In the genomic region with DNA sequence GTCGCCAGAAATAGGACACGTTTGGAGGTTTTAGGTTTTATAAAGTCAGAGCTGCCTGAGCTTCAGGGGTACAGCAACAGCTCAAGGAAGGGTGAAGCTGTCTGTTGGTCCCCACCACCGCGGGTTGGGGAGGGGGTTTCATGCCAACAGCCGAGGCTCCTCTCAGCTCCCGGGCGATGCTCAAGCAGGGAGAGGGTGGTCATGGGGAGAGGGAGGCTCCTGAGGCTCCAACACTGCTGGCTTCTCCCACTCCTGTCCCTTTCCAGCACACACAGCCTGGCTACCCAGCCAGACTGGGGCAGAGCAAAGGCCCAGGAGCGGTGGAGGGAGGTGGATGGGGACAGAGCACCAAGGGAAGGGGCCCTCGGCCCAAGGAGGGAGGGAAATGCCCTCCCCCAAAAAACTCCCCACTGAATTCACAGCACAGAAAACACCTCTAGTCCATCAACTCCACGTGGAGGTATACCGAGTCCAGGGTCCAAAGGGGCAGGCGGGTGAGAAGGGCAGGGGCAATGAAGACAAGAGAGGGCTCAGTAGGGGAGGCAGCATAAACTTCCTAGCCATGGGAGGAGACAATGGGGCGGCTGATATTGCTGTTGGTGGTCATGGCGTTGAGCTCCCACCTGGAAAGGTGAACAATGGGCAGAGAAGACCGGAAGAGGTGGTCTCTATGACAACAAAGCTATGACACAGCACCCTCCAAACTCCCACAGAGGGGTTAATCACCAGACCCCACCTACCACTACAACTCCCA, we compare ENCODE assay signal across 8 mouse cellular contexts. TPM values are rescaled to one million over a fixed set of nuclear protein-coding genes. Genes with fewer than 3 reads are reported as not detected.
DNase-seq lines count a peak whose midpoint lies in the region; ATAC-seq and TF ChIP-seq lines count a peak whose summit lies in the region.

No protein-coding gene starts in this region.

- H3K4me1 ChIP-seq in embryonic facial prominence, embryonic 13.5 days, result peaks cover 40% of the 10 kb centered on the region
- peaks cover 34% of the 10 kb centered on the region for H3K4me1 ChIP-seq in intestine, embryonic 15.5 days (replicated peaks)
- peaks cover 22% of the 10 kb centered on the region for H3K4me1 ChIP-seq in neural tube, embryonic 14.5 days (ENCODE audit: control insufficient read depth, insufficient read depth, low read length)

- peak; percentile 49; the same call in 1 of the 2 replicates for ATAC-seq in embryonic facial prominence, embryonic 13.5 days (ENCODE audit: insufficient number of reproducible peaks, insufficient read depth, low FRiP score, low TSS enrichment, low read depth)
- peak; percentile 44 for ATAC-seq in intestine, embryonic 15.5 days
- ATAC-seq in neural tube, embryonic 14.5 days (ENCODE audit: low read depth), result peak; percentile 36

- peaks cover 60% of the 10 kb centered on the region for H3K36me3 ChIP-seq in embryonic facial prominence, embryonic 13.5 days
- H3K36me3 ChIP-seq in intestine, embryonic 15.5 days, result peaks cover 38% of the 10 kb centered on the region
- H3K36me3 ChIP-seq in neural tube, embryonic 14.5 days (ENCODE audit: control insufficient read depth, insufficient read depth, low read length), result peaks cover 38% of the 10 kb centered on the region

- 14% methylated on average over 15 of the region's 15 CpGs for WGBS in embryonic facial prominence, embryonic 13.5 days
- WGBS in intestine, embryonic 15.5 days, result 25% methylated on average over 15 of the region's 15 CpGs
- 11% methylated on average over 14 of the region's 15 CpGs for whole genome bisulfite sequencing in neural tube, embryonic 14.5 days

- peak overlapping the region; percentile 95 for H3K4me3 ChIP-seq in layer of hippocampus, adult 2 months
- peak overlapping the region; percentile 84 for H3K4me3 ChIP-seq in embryonic facial prominence, embryonic 13.5 days
- H3K4me3 ChIP-seq in intestine, embryonic 15.5 days (replicated peaks), result peak overlapping the region; percentile 77
- peak overlapping the region; percentile 78 for H3K4me3 ChIP-seq in neural tube, embryonic 14.5 days (ENCODE audit: low read depth, low read length)

- peak overlapping the region; percentile 85 for H3K4me2 ChIP-seq in embryonic facial prominence, embryonic 13.5 days
- H3K4me2 ChIP-seq in intestine, embryonic 15.5 days (replicated peaks), result peak overlapping the region; percentile 76
- H3K4me2 ChIP-seq in neural tube, embryonic 14.5 days (ENCODE audit: low read depth, low read length), result peak overlapping the region; percentile 95

- no peak for DNase-seq in layer of hippocampus, adult 2 months (ENCODE audit: low spot score in 2 of 2)
- DNase-seq in layer of hippocampus, adult 8-10 months (ENCODE audit: low spot score in 2 of 2), result no peak
- no peak for DNase-seq in right cerebral cortex, postnatal 14 days
- DNase-seq in adrenal gland, postnatal 4 days (ENCODE audit: low spot score in 2 of 2), result no peak
- DNase-seq in c-Kit-positive CD71-positive TER-119-positive erythroid progenitor cells, embryonic 14.5 days (ENCODE audit: low spot score), result no peak

- no peaks in the 10 kb centered on the region for H3K9me3 ChIP-seq in embryonic facial prominence, embryonic 13.5 days
- H3K9me3 ChIP-seq in intestine, embryonic 15.5 days, result no peaks in the 10 kb centered on the region
- H3K9me3 ChIP-seq in neural tube, embryonic 14.5 days (ENCODE audit: control insufficient read depth, low read length), result no peaks in the 10 kb centered on the region

- H3K27ac ChIP-seq in layer of hippocampus, adult 2 months, result peak overlapping the region; percentile 82
- peak overlapping the region; percentile 98 for H3K27ac ChIP-seq in embryonic facial prominence, embryonic 13.5 days
- H3K27ac ChIP-seq in intestine, embryonic 15.5 days, result peak overlapping the region; percentile 62
- peak overlapping the region; percentile 57 for H3K27ac ChIP-seq in neural tube, embryonic 14.5 days (ENCODE audit: low read depth, low read length)

- H3K27me3 ChIP-seq in embryonic facial prominence, embryonic 13.5 days, result no peaks in the 10 kb centered on the region
- no peaks in the 10 kb centered on the region for H3K27me3 ChIP-seq in intestine, embryonic 15.5 days (replicated peaks)
- no peaks in the 10 kb centered on the region for H3K27me3 ChIP-seq in neural tube, embryonic 14.5 days (ENCODE audit: control insufficient read depth, insufficient read depth, low read length)

- peak overlapping the region; percentile 83 for H3K9ac ChIP-seq in embryonic facial prominence, embryonic 13.5 days
- peak overlapping the region; percentile 45 for H3K9ac ChIP-seq in intestine, embryonic 15.5 days
- H3K9ac ChIP-seq in neural tube, embryonic 14.5 days (replicated peaks; ENCODE audit: low read depth, low read length), result peak overlapping the region; percentile 68

- TF ChIP-seq CTCF in layer of hippocampus, adult 2 months (conservative IDR thresholded peaks at IDR 0.05), result no peak

RNA-seq across cellular contexts. Expression of a gene that starts 0.6 kb away (rescaled TPM):
- total RNA-seq in layer of hippocampus, adult 2 months (2021), result 10 to 100 TPM; 15.8 to 16.8 TPM
- total RNA-seq in layer of hippocampus, adult 8-10 months (2022), result 10 to 100 TPM; 12.1 to 20.5 (median 17.0) TPM
- 72.3 and 75.6 TPM in 2 replicates for polyA plus RNA-seq in embryonic facial prominence, embryonic 13.5 days (2015; fragmentation: Nextera tagmentation; extraction: Ambion mirVana)
- polyA plus RNA-seq in intestine, embryonic 15.5 days (2015; fragmentation: Nextera tagmentation; extraction: Ambion mirVana), result 56.4 and 58.4 TPM in 2 replicates
- polyA plus RNA-seq in neural tube, embryonic 14.5 days (2014; fragmentation: Nextera tagmentation; extraction: Ambion mirVana), result 44.7 and 49.6 TPM in 2 replicates
- total RNA-seq in adrenal gland, postnatal 4 days (2021), result 10 to 100 TPM; 25.2 to 26.9 TPM

RNA-seq across cellular contexts. Expression of a gene that starts 3.9 kb away (rescaled TPM):
- total RNA-seq in layer of hippocampus, adult 2 months (2021), result 100 to 1,000 TPM in 1 of 2 experiments, 10 to 100 TPM in 1; 99.8 to 104 TPM
- total RNA-seq in layer of hippocampus, adult 8-10 months (2022), result 100 to 1,000 TPM in 1 of 4 experiments, 10 to 100 TPM in 3; 92.7 to 105 (median 96.4) TPM
- 160 and 176 TPM in 2 replicates for polyA plus RNA-seq in embryonic facial prominence, embryonic 13.5 days (2015; fragmentation: Nextera tagmentation; extraction: Ambion mirVana)
- polyA plus RNA-seq in intestine, embryonic 15.5 days (2015; fragmentation: Nextera tagmentation; extraction: Ambion mirVana), result 133 and 151 TPM in 2 replicates
- polyA plus RNA-seq in neural tube, embryonic 14.5 days (2014; fragmentation: Nextera tagmentation; extraction: Ambion mirVana), result 263 and 301 TPM in 2 replicates
- total RNA-seq in adrenal gland, postnatal 4 days (2021), result 10 to 100 TPM; 83.2 to 87.1 TPM

RNA-seq across cellular contexts. Expression of a gene that starts 6.0 kb away (rescaled TPM):
- total RNA-seq in layer of hippocampus, adult 2 months (2021), result 100 to 1,000 TPM; 163 to 173 TPM
- 100 to 1,000 TPM; 155 to 173 (median 166) TPM for total RNA-seq in layer of hippocampus, adult 8-10 months (2022)
- 121 and 133 TPM in 2 replicates for polyA plus RNA-seq in embryonic facial prominence, embryonic 13.5 days (2015; fragmentation: Nextera tagmentation; extraction: Ambion mirVana)
- polyA plus RNA-seq in intestine, embryonic 15.5 days (2015; fragmentation: Nextera tagmentation; extraction: Ambion mirVana), result 104 and 107 TPM in 2 replicates
- polyA plus RNA-seq in neural tube, embryonic 14.5 days (2014; fragmentation: Nextera tagmentation; extraction: Ambion mirVana), result 151 and 161 TPM in 2 replicates
- total RNA-seq in adrenal gland, postnatal 4 days (2021), result 100 to 1,000 TPM; 102 to 107 TPM

RNA-seq across cellular contexts. Expression of a gene that starts 24.6 kb away (rescaled TPM):
- 10 to 100 TPM; 19.1 to 20.4 TPM for total RNA-seq in layer of hippocampus, adult 2 months (2021)
- 10 to 100 TPM; 22.6 to 26.4 (median 23.4) TPM for total RNA-seq in layer of hippocampus, adult 8-10 months (2022)
- 57.4 and 64.1 TPM in 2 replicates for polyA plus RNA-seq in embryonic facial prominence, embryonic 13.5 days (2015; fragmentation: Nextera tagmentation; extraction: Ambion mirVana)
- 41.1 and 45.7 TPM in 2 replicates for polyA plus RNA-seq in intestine, embryonic 15.5 days (2015; fragmentation: Nextera tagmentation; extraction: Ambion mirVana)
- 30.1 and 33.8 TPM in 2 replicates for polyA plus RNA-seq in neural tube, embryonic 14.5 days (2014; fragmentation: Nextera tagmentation; extraction: Ambion mirVana)
- total RNA-seq in adrenal gland, postnatal 4 days (2021), result 10 to 100 TPM; 88.3 to 97.5 TPM

RNA-seq across cellular contexts. Expression of a gene that starts 28.7 kb away (rescaled TPM):
- total RNA-seq in layer of hippocampus, adult 2 months (2021), result 10 to 100 TPM; 52.2 to 53.5 TPM
- 10 to 100 TPM; 43.7 to 60.5 (median 51.2) TPM for total RNA-seq in layer of hippocampus, adult 8-10 months (2022)
- 92.7 and 95.4 TPM in 2 replicates for polyA plus RNA-seq in embryonic facial prominence, embryonic 13.5 days (2015; fragmentation: Nextera tagmentation; extraction: Ambion mirVana)
- 148 and 156 TPM in 2 replicates for polyA plus RNA-seq in intestine, embryonic 15.5 days (2015; fragmentation: Nextera tagmentation; extraction: Ambion mirVana)
- 59.9 and 64.4 TPM in 2 replicates for polyA plus RNA-seq in neural tube, embryonic 14.5 days (2014; fragmentation: Nextera tagmentation; extraction: Ambion mirVana)
- total RNA-seq in adrenal gland, postnatal 4 days (2021), result 100 to 1,000 TPM; 109 to 135 TPM
